Mouse (Mus musculus) lung, postnatal 0 days (tissue): ENCODE results near the gene Pxk. TPM values are rescaled to one million over a fixed set of nuclear protein-coding genes. Genes with fewer than 3 reads are reported as not detected.

Source experiments
- ATAC-seq: fragments of 200-750 bp; cut with Nextera tagmentation; 2 replicates; pipeline ENCODE4 v1.8.0; 2017; ENCODE audit warnings: moderate library complexity
- DNase-seq: peaks from one replicate; pipeline ENCODE4 v3.0.0-alpha.2; 2016; ENCODE audit warnings: low spot score
- H3K27ac ChIP-seq: fragments of 300-500 bp; sonication (generic); 2 replicates; pipeline ENCODE4 v1.5.1; 2014; ENCODE audit warnings: antibody characterized with exemption, mild to moderate bottlenecking, low read length, mixed read lengths
- H3K27me3 ChIP-seq: fragments of 300-500 bp; sonication (generic); replicated peaks from 2 replicates; pipeline ENCODE4 v1.6.1; 2014; ENCODE audit warnings: low read length, mixed read lengths; ENCODE audit not compliant: insufficient read depth
- H3K36me3 ChIP-seq: fragments of 300-500 bp; sonication (generic); 2 replicates; pipeline ENCODE4 v1.6.1; 2014; ENCODE audit warnings: low read length, mixed read lengths; ENCODE audit not compliant: insufficient read depth
- H3K4me1 ChIP-seq: fragments of 300-500 bp; sonication (generic); 2 replicates; pipeline ENCODE4 v1.6.1; 2014; ENCODE audit warnings: antibody characterized with exemption, low read depth, low read length, mixed read lengths; ENCODE audit not compliant: insufficient read depth
- H3K4me2 ChIP-seq: fragments of 300-500 bp; sonication (generic); replicated peaks from 2 replicates; pipeline ENCODE4 v1.6.1; 2014; ENCODE audit warnings: low read depth, mild to moderate bottlenecking, low read length, moderate library complexity, mixed read lengths
- H3K4me3 ChIP-seq: fragments of 300-500 bp; sonication (generic); 2 replicates; pipeline ENCODE4 v1.5.1; 2014; ENCODE audit warnings: low read depth, low read length
- H3K9ac ChIP-seq: fragments of 300-500 bp; sonication (generic); replicated peaks from 2 replicates; pipeline ENCODE4 v1.6.1; 2014; ENCODE audit warnings: low read depth, mild to moderate bottlenecking
- H3K9me3 ChIP-seq: fragments of 300-500 bp; sonication (generic); 2 replicates; pipeline ENCODE4 v1.6.1; 2016; ENCODE audit warnings: low read length, mixed read lengths
- CTCF ChIP-seq: IDR thresholded peaks from 2 replicates; pipeline ENCODE4 v1.5.1; 2016; ENCODE audit warnings: antibody characterized with exemption, mild to moderate bottlenecking
- EP300 ChIP-seq: IDR thresholded peaks from 2 replicates; pipeline ENCODE4 v1.6.1; 2016; ENCODE audit warnings: antibody characterized with exemption, mild to moderate bottlenecking, control low read depth
- WGBS: fragments of 180-500 bp; shearing (Covaris S2); extraction: QIAGEN DNeasy Blood & Tissue Kit; methylation state at CpG from one replicate; pipeline ENCODE4 v1.1.7; 2014; 5-methylcytosine and 5-hydroxymethylcytosine counted together
- polyA plus RNA-seq: library from polyadenylated mRNA; unstranded; fragments of >200 nt; fragmentation: Nextera tagmentation; extraction: Ambion mirVana; gene quantifications from 2 replicates; pipeline ENCODE4 v1.2.1, GENCODE M21; 2015

Gene Pxk
- polyA plus RNA-seq, 1 experiment from 2014 or later, result 47.5 TPM

GRCm38 (mm10) chr14:8059938-8060337, 38.1 kb upstream of the Pxk start:
- 90% methylated on average over 7 of the region's 7 CpGs for WGBS
- Histone ChIP-seq H3K27ac (no peak overlapping the region), H3K4me1 (no peaks in the 10 kb centered on the region), H3K36me3 (no peaks in the 10 kb centered on the region), H3K9me3 (no peaks in the 10 kb centered on the region), H3K27me3 (no peaks in the 10 kb centered on the region), H3K9ac (no peak overlapping the region), H3K4me3 (no peak overlapping the region), H3K4me2 (no peak overlapping the region)
- TF ChIP-seq EP300 (no peak), CTCF (no peak)
- no peak for DNase-seq
- no peak for ATAC-seq

- DNase-seq (no peak), ATAC-seq (no peak)
- no peaks in the 10 kb centered on the region for H3K36me3 ChIP-seq
- H3K4me1 ChIP-seq, result no peaks in the 10 kb centered on the region
- 30% methylated on average over 3 of the region's 3 CpGs for WGBS
- no peaks in the 10 kb centered on the region for H3K27me3 ChIP-seq
- H3K9ac ChIP-seq, result no peak overlapping the region
- TF ChIP-seq EP300, result no peak
- no peak for TF ChIP-seq CTCF
- no peak overlapping the region for H3K27ac ChIP-seq
- H3K9me3 ChIP-seq, result no peaks in the 10 kb centered on the region
- H3K4me3 ChIP-seq, result no peak overlapping the region
- H3K4me2 ChIP-seq, result no peak overlapping the region
Measured at GRCm38 (mm10) chr14:8062076-8062475, 35.9 kb upstream of the Pxk start.

- no peak overlapping the region for H3K4me3 ChIP-seq
- H3K27me3 ChIP-seq, result no peaks in the 10 kb centered on the region
- 61% methylated on average over 3 of the region's 3 CpGs for WGBS
- H3K4me1 ChIP-seq, result no peaks in the 10 kb centered on the region
- no peaks in the 10 kb centered on the region for H3K36me3 ChIP-seq
- DNase-seq, result no peak
- H3K9me3 ChIP-seq, result no peaks in the 10 kb centered on the region
- no peak for TF ChIP-seq EP300
- no peak for TF ChIP-seq CTCF
- H3K4me2 ChIP-seq, result no peak overlapping the region
- ATAC-seq, result no peak
- H3K27ac ChIP-seq, result no peak overlapping the region
- no peak overlapping the region for H3K9ac ChIP-seq
Measured at GRCm38 (mm10) chr14:8062537-8063301, 35.3 kb upstream of the Pxk start.

- Histone ChIP-seq H3K4me1 (no peaks in the 10 kb centered on the region), H3K9me3 (no peaks in the 10 kb centered on the region), H3K4me2 (no peak overlapping the region), H3K27me3 (no peaks in the 10 kb centered on the region), H3K4me3 (no peak overlapping the region), H3K36me3 (no peaks in the 10 kb centered on the region), H3K27ac (no peak overlapping the region), H3K9ac (no peak overlapping the region)
- WGBS, result 88% methylated on average over 8 of the region's 8 CpGs
- no peak for DNase-seq
- TF ChIP-seq CTCF (no peak), EP300 (no peak)
- ATAC-seq, result no peak
Measured at GRCm38 (mm10) chr14:8063835-8064785, 33.9 kb upstream of the Pxk start.

- H3K36me3 ChIP-seq, result 0 out of 2 replicates have a peak, but pooled peaks cover 7% of the 10 kb centered on the region
- peak within 1 kb of the TSS; percentile 56 for H3K4me3 ChIP-seq
- peak; percentile 97 for ATAC-seq
- peak within 1 kb of the TSS; percentile 97 for H3K27ac ChIP-seq
- H3K9me3 ChIP-seq, result no peaks in the 10 kb centered on the region
- H3K4me2 ChIP-seq, result peak within 1 kb of the TSS; percentile 62
- no peak for TF ChIP-seq EP300
- peak; percentile 97 for TF ChIP-seq CTCF
- peak; percentile 97 for DNase-seq
- under 1% methylated on average over 45 of the region's 47 CpGs for WGBS
- no peaks in the 10 kb centered on the region; the same call in 1 of the 2 replicates for H3K27me3 ChIP-seq
- peak within 1 kb of the TSS; percentile 67 for H3K9ac ChIP-seq
- peaks cover 7% of the 10 kb centered on the region; the same call in 1 of the 2 replicates for H3K4me1 ChIP-seq
Measured at GRCm38 (mm10) chr14:8080165-8080679, 17.8 kb upstream of the Pxk start, which contains the start of gene Rpp14. Gene Rpp14, plus strand, starts transcription at chr14:8080367.

- Histone ChIP-seq H3K27me3 (no peaks in the 10 kb centered on the region; the same call in 1 of the 2 replicates), H3K4me3 (peak overlapping the region; percentile 56), H3K4me2 (peak overlapping the region; percentile 62), H3K9me3 (no peaks in the 10 kb centered on the region), H3K4me1 (peaks cover 7% of the 10 kb centered on the region; the same call in 1 of the 2 replicates), H3K36me3 (peaks cover 12% of the 10 kb centered on the region; the same call in 1 of the 2 replicates), H3K27ac (peak overlapping the region; percentile 97), H3K9ac (peak overlapping the region; percentile 67)
- DNase-seq (peak; percentile 76), ATAC-seq (peak; percentile 48)
- WGBS, result 2% methylated on average over 11 of the region's 11 CpGs
- TF ChIP-seq EP300 (no peak), CTCF (no peak)
Measured at GRCm38 (mm10) chr14:8080718-8081117, 17.3 kb upstream of the Pxk start.
